Mouse (Mus musculus) hindbrain, embryonic 10.5 days (tissue): Measurements from ENCODE around the gene Lrba. TPM values are rescaled to one million over a fixed set of nuclear protein-coding genes. Genes with fewer than 3 reads are reported as not detected.

Experiments
- DNase-seq: peaks from one replicate; pipeline ENCODE4 v3.0.0-alpha.2; 2017; ENCODE audit warnings: low spot score
- H3K27ac ChIP-seq: fragments of 300-500 bp; sonication (generic); 2 replicates; pipeline ENCODE4 v1.5.1; 2016; ENCODE audit warnings: mild to moderate bottlenecking, moderate library complexity
- H3K27me3 ChIP-seq: fragments of 300-500 bp; sonication (generic); 2 replicates; pipeline ENCODE4 v1.6.1; 2016; ENCODE audit warnings: mild to moderate bottlenecking; ENCODE audit not compliant: poor library complexity, insufficient read depth, severe bottlenecking
- H3K36me3 ChIP-seq: fragments of 300-500 bp; sonication (generic); 2 replicates; pipeline ENCODE4 v1.6.1; 2016; ENCODE audit warnings: mild to moderate bottlenecking, moderate library complexity
- H3K4me1 ChIP-seq: fragments of 300-500 bp; sonication (generic); replicated peaks from 2 replicates; pipeline ENCODE4 v1.6.1; 2016; ENCODE audit warnings: mild to moderate bottlenecking
- H3K4me3 ChIP-seq: fragments of 300-500 bp; sonication (generic); 2 replicates; pipeline ENCODE4 v1.5.1; 2016; ENCODE audit warnings: mild to moderate bottlenecking, moderate library complexity
- H3K9me3 ChIP-seq: fragments of 300-500 bp; sonication (generic); 2 replicates; pipeline ENCODE4 v1.6.1; 2016; ENCODE audit warnings: mild to moderate bottlenecking, moderate library complexity
- WGBS: fragments of 180-500 bp; shearing (Covaris S2); methylation state at CpG from one replicate; pipeline ENCODE4 v1.1.7; 2016; 5-methylcytosine and 5-hydroxymethylcytosine counted together
- polyA plus RNA-seq: library from polyadenylated mRNA; unstranded; fragments of >200 nt; fragmentation: Nextera tagmentation; extraction: Ambion mirVana; gene quantifications from 2 replicates; pipeline ENCODE4 v1.2.1, GENCODE M21; 2016

The Lrba gene
- polyA plus RNA-seq, 1 experiment from 2014 or later: 4.5 TPM

DNA sequence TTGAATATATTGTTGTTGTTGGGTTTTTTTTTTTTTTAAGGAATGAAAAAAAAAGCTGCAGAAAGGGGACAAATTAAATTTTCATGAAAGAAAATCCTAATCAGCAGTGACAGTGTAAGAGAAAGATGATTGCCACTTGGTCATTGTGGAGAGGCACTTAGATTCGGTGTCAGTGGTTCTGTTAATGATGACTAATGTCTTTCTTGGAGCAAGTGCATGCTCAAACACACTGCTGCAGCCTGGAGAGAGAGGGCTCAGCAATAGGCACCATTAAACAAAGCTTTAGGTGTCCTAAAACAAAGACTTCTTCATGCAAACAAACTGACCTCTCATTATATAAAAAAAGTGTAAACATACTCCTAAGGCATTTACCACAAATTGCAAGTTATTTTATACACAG lies 334.5 kb downstream of the Lrba start:
- H3K4me3 ChIP-seq: no peak overlapping the region
- H3K36me3 ChIP-seq: no peaks in the 10 kb centered on the region
- H3K4me1 ChIP-seq: no peaks in the 10 kb centered on the region; the same call in 1 of the 2 replicates
- H3K9me3 ChIP-seq: no peaks in the 10 kb centered on the region
- WGBS: 62% methylated on average over 1 of the region's 1 CpGs
- no peak overlapping the region for H3K27ac ChIP-seq
- DNase-seq: no peak
- peaks cover 11% of the 10 kb centered on the region; the same call in 1 of the 2 replicates for H3K27me3 ChIP-seq

DNA sequence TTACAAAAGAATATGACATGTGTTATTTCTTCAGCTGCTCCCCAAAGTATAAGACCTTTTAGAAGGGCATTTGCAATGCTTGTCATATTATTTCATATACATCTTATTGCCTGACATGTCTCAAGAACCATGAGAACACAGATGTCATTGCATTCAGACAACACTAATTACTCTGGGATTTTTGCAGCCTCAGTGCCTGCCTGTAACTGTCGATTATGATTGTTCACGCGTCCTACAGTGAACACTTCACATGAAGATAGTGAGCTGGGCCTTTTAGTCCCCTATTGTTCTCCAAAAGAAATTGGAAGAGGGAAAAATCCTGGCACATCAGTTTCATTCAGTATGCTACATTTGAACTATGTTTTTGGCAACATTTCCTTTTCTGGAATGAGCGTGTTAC lies 335.2 kb downstream of the Lrba start:
- Histone ChIP-seq H3K27me3 (peaks cover 11% of the 10 kb centered on the region; the same call in 1 of the 2 replicates), H3K9me3 (no peaks in the 10 kb centered on the region), H3K4me3 (no peak overlapping the region), H3K36me3 (no peaks in the 10 kb centered on the region), H3K4me1 (no peaks in the 10 kb centered on the region; the same call in 1 of the 2 replicates), H3K27ac (no peak overlapping the region)
- WGBS: 84% methylated on average over 4 of the region's 4 CpGs
- no peak for DNase-seq

- H3K4me1 ChIP-seq: no peaks in the 10 kb centered on the region; the same call in 1 of the 2 replicates
- DNase-seq: no peak
- peaks cover 8% of the 10 kb centered on the region; the same call in 1 of the 2 replicates for H3K27me3 ChIP-seq
- no peaks in the 10 kb centered on the region for H3K9me3 ChIP-seq
- no peaks in the 10 kb centered on the region for H3K36me3 ChIP-seq
- H3K27ac ChIP-seq: no peak overlapping the region
- H3K4me3 ChIP-seq: no peak overlapping the region
- 85% methylated on average over 4 of the region's 4 CpGs for WGBS
Measured at GRCm38 (mm10) chr3:86560281-86561022, 336.0 kb downstream of the Lrba start.

GRCm38 (mm10) chr3:86561023-86561344 lies 336.5 kb downstream of the Lrba start:
- H3K4me1 ChIP-seq: no peaks in the 10 kb centered on the region; the same call in 1 of the 2 replicates
- H3K9me3 ChIP-seq: no peaks in the 10 kb centered on the region
- no peak for DNase-seq
- H3K36me3 ChIP-seq: no peaks in the 10 kb centered on the region
- no peak overlapping the region for H3K27ac ChIP-seq
- 93% methylated on average over 1 of the region's 1 CpGs for WGBS
- H3K4me3 ChIP-seq: no peak overlapping the region
- H3K27me3 ChIP-seq: peaks cover 7% of the 10 kb centered on the region; the same call in 1 of the 2 replicates

GRCm38 (mm10) chr3:86561396-86561795 lies 336.9 kb downstream of the Lrba start:
- no peaks in the 10 kb centered on the region for H3K9me3 ChIP-seq
- no peak for DNase-seq
- no peak overlapping the region for H3K4me3 ChIP-seq
- H3K27ac ChIP-seq: no peak overlapping the region
- 94% methylated on average over 1 of the region's 1 CpGs for WGBS
- peaks cover 10% of the 10 kb centered on the region; the same call in 1 of the 2 replicates for H3K27me3 ChIP-seq
- no peaks in the 10 kb centered on the region for H3K36me3 ChIP-seq
- H3K4me1 ChIP-seq: no peaks in the 10 kb centered on the region; the same call in 1 of the 2 replicates

DNA sequence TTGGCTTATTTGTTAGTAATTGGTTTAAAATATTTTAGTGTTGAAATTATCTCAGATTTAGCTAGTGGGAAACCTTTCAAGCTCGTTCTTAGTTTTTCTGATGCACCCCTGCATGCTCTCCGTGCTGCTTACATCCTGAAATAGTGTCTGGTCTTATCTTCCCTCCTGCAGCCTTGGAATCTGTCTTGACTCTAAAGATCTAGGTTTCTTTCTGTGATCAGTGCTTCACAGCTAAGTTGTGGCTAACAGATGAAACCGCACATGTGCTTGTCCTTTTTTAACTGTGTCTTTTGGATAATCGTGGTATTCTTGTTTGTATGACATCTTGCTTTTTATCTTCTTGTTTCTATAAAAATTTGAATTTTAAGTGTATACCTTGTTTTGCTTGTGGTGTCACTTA lies 342.8 kb downstream of the Lrba start:
- Histone ChIP-seq H3K27me3 (peaks cover 3% of the 10 kb centered on the region; the same call in 1 of the 2 replicates), H3K4me3 (no peak overlapping the region), H3K4me1 (peaks cover 2% of the 10 kb centered on the region; the same call in 1 of the 2 replicates), H3K27ac (no peak overlapping the region), H3K9me3 (no peaks in the 10 kb centered on the region), H3K36me3 (no peaks in the 10 kb centered on the region)
- 78% methylated on average over 4 of the region's 4 CpGs for WGBS
- DNase-seq: no peak

DNA sequence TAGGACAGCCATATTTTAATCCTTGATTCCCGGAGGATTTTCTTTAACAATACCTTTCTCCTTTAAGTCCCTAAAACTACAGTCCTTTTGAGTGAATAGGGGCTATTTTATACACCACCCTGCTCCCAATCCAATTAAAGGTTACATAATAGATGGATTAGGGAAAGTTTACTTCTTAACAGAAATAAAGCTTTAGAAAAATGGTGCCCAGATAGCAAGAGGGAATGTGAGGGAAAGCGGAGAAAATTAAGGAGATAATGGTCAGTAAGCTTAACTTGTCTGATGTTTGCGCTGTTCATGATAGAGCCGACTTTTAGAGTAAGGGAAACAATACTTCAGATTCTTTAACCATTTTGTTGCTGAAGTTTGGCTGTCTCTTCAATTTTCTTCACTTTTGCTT lies 347.0 kb downstream of the Lrba start:
- Histone ChIP-seq H3K9me3 (no peaks in the 10 kb centered on the region), H3K27me3 (peaks cover 4% of the 10 kb centered on the region), H3K4me3 (no peak overlapping the region), H3K27ac (no peak overlapping the region), H3K4me1 (peaks cover 5% of the 10 kb centered on the region), H3K36me3 (no peaks in the 10 kb centered on the region)
- no peak for DNase-seq
- 44% methylated on average over 4 of the region's 4 CpGs for WGBS

DNA sequence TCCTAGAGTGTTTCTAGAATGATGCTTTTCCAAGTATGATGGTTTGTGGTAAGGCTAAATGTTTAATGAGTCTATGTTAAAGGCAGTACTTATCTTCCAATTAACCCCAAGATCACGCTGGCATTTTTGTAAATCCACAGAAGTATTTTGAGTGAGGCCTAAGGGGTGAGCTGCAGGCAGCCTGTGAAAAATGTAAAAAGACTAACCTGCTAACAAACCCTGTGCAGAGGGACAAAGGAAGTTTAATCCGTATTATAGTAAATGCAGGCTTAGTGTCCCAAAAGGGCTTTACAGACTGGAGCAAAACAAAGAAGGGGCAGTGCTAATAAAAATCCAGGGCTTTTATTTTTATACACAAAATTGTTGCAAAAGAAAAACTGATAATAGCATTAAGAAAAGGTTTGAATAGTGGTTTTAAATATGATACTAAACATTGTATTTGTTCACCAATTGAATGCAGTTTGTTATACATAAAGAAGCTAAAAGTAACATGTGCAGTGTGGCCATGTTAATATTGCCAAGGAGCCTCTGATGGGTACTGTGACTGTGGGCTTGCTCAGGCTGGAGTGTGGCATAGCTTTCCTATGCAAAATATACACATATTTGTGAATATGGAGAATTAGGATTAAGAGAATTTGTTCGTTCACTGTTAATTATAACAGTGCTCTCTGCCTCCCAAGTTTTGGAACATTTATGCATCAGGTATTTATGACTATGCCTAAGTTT lies 348.2 kb downstream of the Lrba start:
- no peak for DNase-seq
- H3K4me3 ChIP-seq: no peak overlapping the region
- H3K27ac ChIP-seq: no peak overlapping the region
- peaks cover 4% of the 10 kb centered on the region for H3K27me3 ChIP-seq
- H3K9me3 ChIP-seq: no peaks in the 10 kb centered on the region
- no peaks in the 10 kb centered on the region for H3K36me3 ChIP-seq
- H3K4me1 ChIP-seq: peaks cover 5% of the 10 kb centered on the region
- WGBS: 46% methylated on average over 3 of the region's 3 CpGs

DNA sequence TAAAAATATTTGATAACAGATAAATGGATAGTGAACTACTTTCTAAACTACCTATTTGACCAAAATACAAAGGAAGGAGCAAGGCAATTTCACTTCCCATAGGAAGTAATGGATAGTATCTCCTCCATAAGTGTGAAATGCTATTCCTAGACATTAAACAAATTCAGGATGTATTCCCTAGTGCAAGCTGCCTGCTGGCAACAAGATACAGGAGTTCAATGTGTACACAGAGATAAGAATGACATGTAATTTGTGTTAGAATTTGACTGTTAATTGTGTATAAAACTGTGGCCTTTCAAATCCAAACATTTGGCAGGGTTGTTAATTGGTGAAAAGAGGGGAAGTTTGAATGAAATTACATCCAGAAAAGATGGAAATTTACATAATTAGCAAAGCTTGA lies 350.8 kb downstream of the Lrba start:
- H3K9me3 ChIP-seq: no peaks in the 10 kb centered on the region
- no peak overlapping the region for H3K4me3 ChIP-seq
- no peak overlapping the region for H3K27ac ChIP-seq
- DNase-seq: no peak
- no peaks in the 10 kb centered on the region for H3K36me3 ChIP-seq
- peaks cover 5% of the 10 kb centered on the region for H3K4me1 ChIP-seq
- peaks cover 8% of the 10 kb centered on the region for H3K27me3 ChIP-seq

- Histone ChIP-seq H3K4me3 (no peak overlapping the region), H3K9me3 (no peaks in the 10 kb centered on the region), H3K27me3 (no peaks in the 10 kb centered on the region), H3K36me3 (no peaks in the 10 kb centered on the region), H3K4me1 (0 out of 2 replicates have a peak, but pooled peaks cover 3% of the 10 kb centered on the region), H3K27ac (no peak overlapping the region)
- DNase-seq: no peak
- WGBS: 58% methylated on average over 3 of the region's 3 CpGs
Measured at GRCm38 (mm10) chr3:86602284-86602683, 377.8 kb downstream of the Lrba start.

DNA sequence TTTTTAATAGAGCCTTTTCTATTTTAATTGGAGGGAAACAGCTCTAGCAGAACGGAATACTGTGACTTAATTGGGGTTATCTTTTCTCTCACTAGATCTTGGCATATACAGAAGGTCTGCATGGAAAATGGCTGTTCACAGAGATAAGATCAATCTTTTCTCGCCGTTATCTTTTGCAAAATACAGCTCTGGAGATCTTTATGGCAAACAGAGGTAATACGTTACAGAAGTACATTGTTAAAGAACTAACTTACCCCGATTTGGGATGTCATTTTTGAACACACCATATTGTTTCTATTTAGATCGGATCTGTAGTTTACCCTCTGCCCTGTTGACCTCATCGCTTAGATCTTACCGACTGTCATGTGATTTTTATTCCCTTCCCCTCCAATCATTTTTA lies 381.3 kb downstream of the Lrba start:
- Histone ChIP-seq H3K27me3 (no peaks in the 10 kb centered on the region), H3K9me3 (no peaks in the 10 kb centered on the region), H3K4me3 (no peak overlapping the region), H3K27ac (no peak overlapping the region), H3K4me1 (0 out of 2 replicates have a peak, but pooled peaks cover 3% of the 10 kb centered on the region), H3K36me3 (no peaks in the 10 kb centered on the region)
- WGBS: 90% methylated on average over 8 of the region's 8 CpGs
- no peak for DNase-seq

DNA sequence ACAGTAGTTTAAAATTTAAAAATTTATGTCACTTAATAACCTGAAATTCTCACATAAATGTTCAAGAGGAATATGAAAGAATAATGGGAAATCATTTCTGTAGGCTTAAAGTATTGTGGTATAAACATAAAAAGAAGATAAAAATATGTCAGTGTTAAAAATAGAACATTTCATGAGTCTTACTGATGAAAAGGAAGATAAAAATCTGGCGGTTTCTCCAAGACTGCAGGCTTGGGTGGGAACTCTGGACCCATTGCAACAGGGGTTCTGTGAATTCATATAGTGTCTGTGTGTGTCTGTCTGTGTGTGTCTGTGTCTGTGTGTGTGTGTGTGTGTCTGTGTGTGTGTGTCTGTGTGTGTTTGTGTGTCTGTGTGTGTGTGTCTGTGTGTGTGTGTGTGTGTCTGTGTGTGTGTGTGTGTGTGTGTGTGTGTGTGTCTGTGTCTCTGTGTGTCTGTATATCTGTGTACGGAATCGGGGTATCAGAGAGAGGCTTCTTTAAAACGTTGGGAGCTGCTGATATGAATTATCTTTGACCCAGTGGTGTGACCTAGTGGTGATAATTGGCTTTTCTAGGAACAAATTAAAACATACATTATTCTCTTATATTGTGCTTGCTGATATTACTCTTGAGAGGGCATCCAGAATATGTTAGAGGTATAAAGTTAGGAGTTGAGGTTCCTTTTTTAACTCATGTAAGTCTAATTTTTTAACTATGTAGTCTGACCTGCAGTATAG lies 402.7 kb downstream of the Lrba start:
- WGBS: 80% methylated on average over 4 of the region's 4 CpGs
- no peak for DNase-seq
- Histone ChIP-seq H3K36me3 (no peaks in the 10 kb centered on the region), H3K27ac (no peak overlapping the region), H3K4me1 (no peaks in the 10 kb centered on the region), H3K27me3 (no peaks in the 10 kb centered on the region), H3K4me3 (no peak overlapping the region), H3K9me3 (no peaks in the 10 kb centered on the region)

GRCm38 (mm10) chr3:86629379-86629778 lies 404.9 kb downstream of the Lrba start:
- WGBS: 89% methylated on average over 4 of the region's 4 CpGs
- Histone ChIP-seq H3K4me3 (no peak overlapping the region), H3K27ac (no peak overlapping the region), H3K27me3 (no peaks in the 10 kb centered on the region), H3K36me3 (no peaks in the 10 kb centered on the region), H3K4me1 (no peaks in the 10 kb centered on the region), H3K9me3 (no peaks in the 10 kb centered on the region)
- DNase-seq: no peak
